Mouse (Mus musculus): ENCODE data around the gene Nova2.

- TF ChIP-seq CTCF (IDR thresholded peaks at IDR 0.05) (no peak), EP300 (IDR thresholded peaks at IDR 0.05) (no peak)
Measured at GRCm38 (mm10) chr7:18965312-18965711, 39.6 kb downstream of the Nova2 start.
